Mouse (Mus musculus): Measurements from ENCODE around the gene Lsm11.

DNA sequence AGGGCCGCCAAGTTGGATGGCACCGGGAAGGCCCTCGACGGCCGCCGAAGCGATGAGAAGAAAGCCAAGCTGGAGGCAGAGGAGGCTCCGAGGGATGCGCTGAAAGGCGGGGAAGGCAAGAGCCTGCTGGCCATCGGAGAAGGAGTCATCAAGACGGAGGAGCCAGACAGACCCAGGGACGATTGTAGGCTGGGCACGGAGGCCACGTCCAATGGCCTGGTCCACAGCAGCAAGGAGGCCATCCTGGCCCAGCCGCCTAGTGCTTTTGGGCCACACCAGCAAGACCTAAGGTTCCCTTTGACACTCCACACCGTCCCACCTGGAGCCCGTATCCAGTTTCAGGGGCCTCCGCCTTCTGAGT lies 36.1 kb upstream of the Lsm11 start:
- no peak for TF ChIP-seq GATA1 (IDR thresholded peaks at IDR 0.05; ENCODE audit: borderline replicate concordance, low read length)
- TF ChIP-seq CTCF (IDR thresholded peaks at IDR 0.05; ENCODE audit: low read depth, low read length) = no peak
